Mouse (Mus musculus) common myeloid progenitor, adult 5-6 weeks (primary cell): ENCODE results near the gene Kel. TPM values are rescaled to one million over a fixed set of nuclear protein-coding genes. Genes with fewer than 3 reads are reported as not detected.

Experiments used
- ATAC-seq: replicated peaks from 2 replicates; pipeline ENCODE4 v1.8.0; 2016; ENCODE audit warnings: low read depth, mild to moderate bottlenecking, moderate TSS enrichment, inconsistent platforms; ENCODE audit not compliant: poor library complexity, severe bottlenecking
- total RNA-seq: library from RNA; stranded (forward); fragments of 200-1000, 187-1606 nt; gene quantifications from 2 replicates; pipeline ENCODE4 v1.2.3, GENCODE M21; 2017

The Kel gene
- total RNA-seq, 1 experiment from 2014 or later: 39.3 TPM

GRCm38 (mm10) chr6:41653173-41653572 lies 51.0 kb downstream of the Kel start:
- ATAC-seq: peak; percentile 39; the same call in 1 of the 2 replicates

GRCm38 (mm10) chr6:41646672-41647071 lies 57.5 kb downstream of the Kel start:
- ATAC-seq: no peak

- no peak for ATAC-seq
Measured at GRCm38 (mm10) chr6:41646220-41646619, 57.9 kb downstream of the Kel start.

- peak; percentile 74; the same call in 1 of the 2 replicates for ATAC-seq
Measured at GRCm38 (mm10) chr6:41643227-41643626, 60.9 kb downstream of the Kel start.

GRCm38 (mm10) chr6:41642765-41643164 lies 61.4 kb downstream of the Kel start:
- peak; percentile 48; the same call in 1 of the 2 replicates for ATAC-seq

- ATAC-seq: no peak
Measured at GRCm38 (mm10) chr6:41641173-41641866, 62.8 kb downstream of the Kel start.

- ATAC-seq: no peak
Measured at GRCm38 (mm10) chr6:41640449-41640848, 63.7 kb downstream of the Kel start.

- no peak for ATAC-seq
Measured at GRCm38 (mm10) chr6:41637927-41638506, 66.1 kb downstream of the Kel start.

GRCm38 (mm10) chr6:41637393-41637792 lies 66.7 kb downstream of the Kel start:
- no peak for ATAC-seq

Other genes with a start within 250 kb of the Kel start
- gene Prss1, start 245.4 kb downstream of the Kel start, total RNA-seq: not detected in 2 replicates
- not detected in 2 replicates for gene Prss2, start 182.6 kb downstream of the Kel start, total RNA-seq
- gene Ephb6, start 98.9 kb downstream of the Kel start, total RNA-seq: 3.2 and 6.5 TPM in 2 replicates
- not detected in 2 replicates for gene Trpv6, start 67.9 kb downstream of the Kel start, total RNA-seq
- gene Trpv5, start 23.6 kb downstream of the Kel start, total RNA-seq: not detected in 2 replicates
- gene Llcfc1, start 19.9 kb downstream of the Kel start, total RNA-seq: not detected in 2 replicates
- gene Olfr459, start 70.8 kb upstream of the Kel start, total RNA-seq: not detected in 2 replicates
- not detected in 2 replicates for gene Pip, start 143.2 kb upstream of the Kel start, total RNA-seq
- gene Sval2, start 148.7 kb upstream of the Kel start, total RNA-seq: not detected in 2 replicates
- not detected in 2 replicates for gene Sval1, start 247.3 kb upstream of the Kel start, total RNA-seq